Mouse (Mus musculus) ES-Bruce4 (cell line): ENCODE results near the gene Osbpl9. TPM values are rescaled to one million over a fixed set of nuclear protein-coding genes. Genes with fewer than 3 reads are reported as not detected.
A peak's percentile ranks its signal among the peaks of the same experiment; 100 is the strongest.

Experiments used
- H3K27ac ChIP-seq: 2 replicates; pipeline ENCODE4 v1.5.1; 2012; ENCODE audit warnings: low read length, inconsistent platforms; ENCODE audit not compliant: insufficient read depth
- H3K27me3 ChIP-seq: 2 replicates; pipeline ENCODE4 v1.6.1; 2012; ENCODE audit warnings: mild to moderate bottlenecking, low read length, inconsistent platforms; ENCODE audit not compliant: control insufficient read depth, poor library complexity, insufficient read depth, severe bottlenecking
- H3K36me3 ChIP-seq: 2 replicates; pipeline ENCODE4 v1.6.1; 2012; ENCODE audit warnings: inconsistent platforms, mild to moderate bottlenecking, low read length, moderate library complexity; ENCODE audit not compliant: control insufficient read depth, poor library complexity, insufficient read depth, severe bottlenecking
- H3K4me1 ChIP-seq: one replicate; pipeline ENCODE4 v1.8.1; 2011; ENCODE audit warnings: low read length; ENCODE audit not compliant: control insufficient read depth, insufficient read depth
- H3K4me3 ChIP-seq: 2 replicates; pipeline ENCODE4 v1.5.1; 2011; ENCODE audit warnings: low read depth, mild to moderate bottlenecking, low read length
- H3K9ac ChIP-seq: 2 replicates; pipeline ENCODE4 v1.6.1; 2012; ENCODE audit warnings: low read depth, mild to moderate bottlenecking, inconsistent platforms; ENCODE audit not compliant: poor library complexity, severe bottlenecking
- H3K9me3 ChIP-seq: replicated peaks from 2 replicates; pipeline ENCODE4 v1.6.1; 2012; ENCODE audit warnings: mild to moderate bottlenecking, low read length, inconsistent platforms; ENCODE audit not compliant: control insufficient read depth, poor library complexity, insufficient read depth, severe bottlenecking
- CTCF ChIP-seq: IDR thresholded peaks from one replicate; pipeline ENCODE4 v1.8.1; 2011; ENCODE audit warnings: low read depth, low read length
- EP300 ChIP-seq: IDR thresholded peaks from 2 replicates; pipeline ENCODE4 v1.6.1; 2011; ENCODE audit warnings: low read depth, low read length; ENCODE audit not compliant: insufficient read depth
- POLR2A ChIP-seq: IDR thresholded peaks from one replicate; pipeline ENCODE4 v1.8.1; 2011; ENCODE audit warnings: low read length; ENCODE audit not compliant: insufficient read depth
- polyA plus RNA-seq: library from polyadenylated mRNA; stranded (reverse); fragments of >200 nt; gene quantifications from 2 replicates; pipeline ENCODE4 v1.2.4, GENCODE M21; 2011; ENCODE audit warnings: low read depth; ENCODE audit not compliant: missing spikeins, insufficient read depth, insufficient read length

Gene Osbpl9
- polyA plus RNA-seq, 1 experiment = 83.3 TPM

GRCm38 (mm10) chr4:109080118-109080517 is 122.0 kb downstream of the Osbpl9 start:
- TF ChIP-seq CTCF = no peak
- TF ChIP-seq EP300 = no peak
- TF ChIP-seq POLR2A = no peak
- Histone ChIP-seq H3K27me3 (no peaks in the 10 kb centered on the region), H3K4me1 (no peaks in the 10 kb centered on the region), H3K36me3 (no peaks in the 10 kb centered on the region), H3K9ac (no peak overlapping the region), H3K27ac (no peak overlapping the region), H3K4me3 (no peak overlapping the region), H3K9me3 (no peaks in the 10 kb centered on the region)

GRCm38 (mm10) chr4:109079676-109080075 is 122.4 kb downstream of the Osbpl9 start:
- no peak overlapping the region for H3K27ac ChIP-seq
- no peaks in the 10 kb centered on the region for H3K9me3 ChIP-seq
- H3K4me1 ChIP-seq = no peaks in the 10 kb centered on the region
- H3K9ac ChIP-seq = no peak overlapping the region
- no peaks in the 10 kb centered on the region for H3K27me3 ChIP-seq
- no peak overlapping the region for H3K4me3 ChIP-seq
- no peaks in the 10 kb centered on the region for H3K36me3 ChIP-seq
- TF ChIP-seq EP300 (no peak), POLR2A (no peak), CTCF (no peak)

GRCm38 (mm10) chr4:109078941-109079340 is 123.1 kb downstream of the Osbpl9 start:
- Histone ChIP-seq H3K27ac (no peak overlapping the region), H3K9me3 (no peaks in the 10 kb centered on the region), H3K27me3 (no peaks in the 10 kb centered on the region), H3K36me3 (no peaks in the 10 kb centered on the region), H3K4me1 (no peaks in the 10 kb centered on the region), H3K9ac (no peak overlapping the region), H3K4me3 (no peak overlapping the region)
- TF ChIP-seq CTCF (no peak), POLR2A (no peak), EP300 (no peak)

- no peaks in the 10 kb centered on the region for H3K36me3 ChIP-seq
- H3K27ac ChIP-seq = peak overlapping the region; percentile 31; the same call in 1 of the 2 replicates
- peaks cover 3% of the 10 kb centered on the region for H3K4me1 ChIP-seq
- H3K9ac ChIP-seq = no peak overlapping the region
- no peak overlapping the region for H3K4me3 ChIP-seq
- H3K27me3 ChIP-seq = no peaks in the 10 kb centered on the region
- TF ChIP-seq EP300 (peak; percentile 33; the same call in 1 of the 2 replicates), CTCF (no peak)
- no peaks in the 10 kb centered on the region for H3K9me3 ChIP-seq
These were observed 128.8 kb downstream of the Osbpl9 start for GRCm38 (mm10) chr4:109073296-109073695.

GRCm38 (mm10) chr4:109072891-109073290 is 129.2 kb downstream of the Osbpl9 start:
- peak overlapping the region; percentile 20 for H3K4me3 ChIP-seq
- peak overlapping the region; percentile 31; the same call in 1 of the 2 replicates for H3K27ac ChIP-seq
- H3K9ac ChIP-seq = no peak overlapping the region
- no peaks in the 10 kb centered on the region for H3K27me3 ChIP-seq
- TF ChIP-seq CTCF (no peak), POLR2A (no peak), EP300 (no peak)
- H3K9me3 ChIP-seq = no peaks in the 10 kb centered on the region
- peaks cover 3% of the 10 kb centered on the region for H3K4me1 ChIP-seq
- H3K36me3 ChIP-seq = no peaks in the 10 kb centered on the region

GRCm38 (mm10) chr4:109065714-109066113 is 136.4 kb downstream of the Osbpl9 start:
- Histone ChIP-seq H3K4me1 (no peaks in the 10 kb centered on the region), H3K27ac (no peak overlapping the region), H3K27me3 (no peaks in the 10 kb centered on the region), H3K9me3 (no peaks in the 10 kb centered on the region), H3K9ac (no peak overlapping the region), H3K36me3 (peaks cover 25% of the 10 kb centered on the region), H3K4me3 (no peak overlapping the region)
- no peak for TF ChIP-seq EP300
- no peak for TF ChIP-seq POLR2A
- no peak for TF ChIP-seq CTCF

- H3K9me3 ChIP-seq = no peaks in the 10 kb centered on the region
- TF ChIP-seq CTCF (no peak), POLR2A (no peak), EP300 (no peak)
- no peak overlapping the region for H3K4me3 ChIP-seq
- no peaks in the 10 kb centered on the region for H3K4me1 ChIP-seq
- no peak overlapping the region for H3K27ac ChIP-seq
- no peak overlapping the region for H3K9ac ChIP-seq
- peaks cover 31% of the 10 kb centered on the region for H3K36me3 ChIP-seq
- H3K27me3 ChIP-seq = no peaks in the 10 kb centered on the region
These were observed 137.1 kb downstream of the Osbpl9 start for GRCm38 (mm10) chr4:109064941-109065340.
